Mouse (Mus musculus) C2C12 (cell line): Measurements from ENCODE around the gene Lrp2bp. TPM values are rescaled to one million over a fixed set of nuclear protein-coding genes. Genes with fewer than 3 reads are reported as not detected.
A peak's percentile ranks its signal among the peaks of the same experiment; 100 is the strongest.

ENCODE experiments used
- H3K27me3 ChIP-seq: one replicate; pipeline ENCODE4 v1.6.1; 2011; ENCODE audit not compliant: control insufficient read depth, insufficient read depth, insufficient read length
- H3K36me3 ChIP-seq: one replicate; pipeline ENCODE4 v1.6.1; 2011; ENCODE audit not compliant: control insufficient read depth, insufficient read depth
- H3K4me3 ChIP-seq: one replicate; pipeline ENCODE4 v1.5.1; 2011; ENCODE audit warnings: mild to moderate bottlenecking, control low read depth; ENCODE audit not compliant: poor library complexity, insufficient read depth, severe bottlenecking
- H3K79me2 ChIP-seq: one replicate; pipeline ENCODE4 v1.6.1; 2011; ENCODE audit not compliant: control insufficient read depth, insufficient read depth
- H3K79me3 ChIP-seq: one replicate; pipeline ENCODE4 v1.6.1; 2011; ENCODE audit warnings: low read depth, control low read depth
- H3ac ChIP-seq: one replicate; pipeline ENCODE3; 2011; ENCODE audit warnings: low read depth; ENCODE audit not compliant: control insufficient read depth, insufficient read length
- CEBPB ChIP-seq: IDR thresholded peaks from one replicate; pipeline ENCODE4 v1.6.1; 2011; ENCODE audit warnings: low read depth, mild to moderate bottlenecking, control low read depth, moderate library complexity
- CTCF ChIP-seq: IDR thresholded peaks from one replicate; pipeline ENCODE4 v1.5.1; 2011; ENCODE audit not compliant: control insufficient read depth, insufficient read depth, insufficient read length
- FOSL1 ChIP-seq: IDR thresholded peaks from one replicate; pipeline ENCODE4 v1.8.0; 2011; ENCODE audit warnings: mild to moderate bottlenecking, low read length; ENCODE audit not compliant: poor library complexity, insufficient read depth, severe bottlenecking
- MAX ChIP-seq: IDR thresholded peaks from one replicate; pipeline ENCODE4 v1.6.1; 2011; ENCODE audit warnings: mild to moderate bottlenecking, control low read depth
- MYOD1 ChIP-seq: IDR thresholded peaks from one replicate; pipeline ENCODE4 v1.6.1; 2011; ENCODE audit warnings: low read depth; ENCODE audit not compliant: control insufficient read depth, insufficient read length
- MYOG ChIP-seq: IDR thresholded peaks from one replicate; pipeline ENCODE4 v1.6.1; 2011; ENCODE audit not compliant: control insufficient read depth, insufficient read length; ENCODE audit errors: extremely low read depth
- USF1 ChIP-seq: IDR thresholded peaks from one replicate; pipeline ENCODE4 v1.6.1; 2011; ENCODE audit warnings: low read depth, mild to moderate bottlenecking, control low read depth, moderate library complexity
- polyA plus RNA-seq: library from polyadenylated mRNA; unstranded; fragments of >200 nt; fragmentation: generic; extraction: Trizol; gene quantifications from one replicate; pipeline ENCODE4 v1.2.1, GENCODE M21; 2012; ENCODE audit warnings: missing spikeins

The Lrp2bp gene
- polyA plus RNA-seq, 1 experiment, result 0.04 TPM

DNA sequence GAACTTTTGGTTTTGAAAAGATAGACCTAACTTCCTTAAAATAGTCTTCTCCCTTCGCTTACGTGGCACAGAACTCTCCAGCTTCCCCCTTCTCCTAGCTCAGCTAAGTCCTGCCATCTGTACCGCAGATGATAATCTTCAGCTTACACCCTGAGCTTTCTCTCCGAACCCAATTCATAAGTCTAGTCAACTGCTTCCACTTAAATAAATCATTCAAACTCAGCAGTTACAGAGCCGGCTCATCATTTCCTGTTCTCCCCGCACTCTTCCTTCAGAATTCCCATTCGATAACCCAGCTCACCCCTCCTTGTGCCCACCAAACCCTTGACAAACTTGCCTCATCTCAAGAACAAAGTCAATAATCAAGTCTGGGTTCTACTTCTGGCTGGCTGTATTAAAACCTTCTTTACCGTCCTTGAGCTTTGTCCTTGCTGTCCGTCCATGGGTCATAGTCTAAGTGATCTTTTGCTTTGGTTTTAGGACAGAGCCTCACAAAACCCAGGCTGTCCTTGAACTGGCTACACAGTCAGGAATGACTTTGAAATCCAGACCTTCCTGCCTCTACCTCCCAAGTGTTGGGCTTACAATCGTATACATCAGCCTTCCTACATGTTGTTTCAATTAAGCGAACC lies 23.1 kb upstream of the Lrp2bp start:
- TF ChIP-seq MAX, result no peak
- no peaks in the 10 kb centered on the region for H3K27me3 ChIP-seq
- peaks cover 23% of the 10 kb centered on the region for H3K79me2 ChIP-seq
- peak overlapping the region; percentile 58 for H3K4me3 ChIP-seq
- peak overlapping the region; percentile 67 for H3ac ChIP-seq
- no peaks in the 10 kb centered on the region for H3K79me3 ChIP-seq
- peaks cover 22% of the 10 kb centered on the region for H3K36me3 ChIP-seq

DNA sequence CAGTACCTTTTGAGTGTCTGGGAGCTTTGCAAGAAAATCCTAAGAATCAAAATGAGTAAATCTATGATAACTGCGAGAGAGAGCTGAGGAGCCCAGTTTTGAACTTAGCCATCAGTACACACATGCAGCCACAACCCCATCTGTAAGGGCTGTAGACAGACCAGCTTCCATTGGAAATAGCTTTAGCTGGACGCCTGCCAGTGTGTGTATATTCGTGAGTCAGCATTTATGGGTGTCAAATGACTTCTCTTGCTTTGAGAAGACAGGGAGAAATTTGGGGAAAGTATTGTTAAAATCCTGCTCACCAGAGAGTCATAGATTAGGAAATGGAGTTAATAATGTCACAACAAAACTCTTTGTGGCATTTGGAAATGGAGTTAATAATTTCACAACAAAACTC lies 12.4 kb upstream of the Lrp2bp start:
- Histone ChIP-seq H3K36me3 (peaks cover 42% of the 10 kb centered on the region), H3K27me3 (no peaks in the 10 kb centered on the region), H3ac (no peak overlapping the region), H3K4me3 (no peak overlapping the region), H3K79me2 (no peaks in the 10 kb centered on the region), H3K79me3 (no peaks in the 10 kb centered on the region)
- TF ChIP-seq MAX (no peak), USF1 (no peak), MYOG (no peak), MYOD1 (no peak), FOSL1 (no peak), CTCF (no peak), CEBPB (no peak)

DNA sequence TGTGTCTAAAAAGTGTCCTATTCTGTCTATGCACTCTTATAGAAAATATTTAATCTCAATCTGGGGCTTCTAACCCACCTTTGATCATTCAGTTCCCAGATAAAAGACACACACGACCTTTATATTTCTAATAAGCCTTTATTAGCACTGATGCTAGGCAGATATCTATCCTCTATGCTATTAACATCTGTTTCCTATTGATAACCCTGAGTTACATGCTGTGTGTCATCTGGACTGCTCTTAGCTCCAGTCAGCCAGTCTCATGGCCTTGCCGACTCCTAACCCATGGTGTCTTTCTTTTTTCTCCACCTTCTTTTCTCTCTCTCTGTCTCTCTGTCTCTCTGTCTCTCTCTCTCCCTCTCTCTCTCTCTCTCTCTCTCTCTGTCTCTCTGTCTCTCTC lies 10.9 kb upstream of the Lrp2bp start:
- H3K4me3 ChIP-seq, result no peak overlapping the region
- TF ChIP-seq MAX (no peak), MYOG (no peak), CTCF (no peak), MYOD1 (no peak), CEBPB (no peak), USF1 (no peak), FOSL1 (no peak)
- no peaks in the 10 kb centered on the region for H3K79me2 ChIP-seq
- peaks cover 39% of the 10 kb centered on the region for H3K36me3 ChIP-seq
- H3ac ChIP-seq, result no peak overlapping the region
- no peaks in the 10 kb centered on the region for H3K79me3 ChIP-seq
- H3K27me3 ChIP-seq, result no peaks in the 10 kb centered on the region

GRCm38 (mm10) chr8:45990631-45991310 lies 8.3 kb upstream of the Lrp2bp start:
- TF ChIP-seq CTCF (no peak), MYOG (no peak), MAX (no peak), CEBPB (no peak), USF1 (no peak), FOSL1 (no peak), MYOD1 (no peak)
- H3K4me3 ChIP-seq, result no peak overlapping the region
- no peaks in the 10 kb centered on the region for H3K79me2 ChIP-seq
- peaks cover 45% of the 10 kb centered on the region for H3K36me3 ChIP-seq
- no peak overlapping the region for H3ac ChIP-seq
- H3K79me3 ChIP-seq, result no peaks in the 10 kb centered on the region
- no peaks in the 10 kb centered on the region for H3K27me3 ChIP-seq

DNA sequence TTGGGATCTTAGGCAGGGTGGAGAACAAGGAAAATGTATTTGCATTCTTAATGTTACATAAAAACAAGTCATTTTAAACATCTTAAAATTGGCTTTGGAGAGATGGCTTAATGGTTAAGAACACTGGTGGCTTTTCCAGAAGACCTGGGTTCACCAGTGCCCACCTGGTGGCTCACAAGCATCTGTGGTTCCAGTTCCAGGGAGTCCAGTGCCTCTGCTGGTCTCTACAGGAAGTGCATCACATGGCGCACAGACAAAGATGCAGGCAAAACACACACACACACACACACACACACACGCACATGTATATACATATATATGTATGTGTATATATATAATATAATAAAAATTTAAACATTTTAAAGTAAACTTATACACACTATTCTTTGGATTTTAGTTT lies 5.0 kb upstream of the Lrp2bp start:
- Histone ChIP-seq H3K4me3 (no peak overlapping the region), H3ac (no peak overlapping the region), H3K79me3 (no peaks in the 10 kb centered on the region), H3K36me3 (peaks cover 62% of the 10 kb centered on the region), H3K27me3 (no peaks in the 10 kb centered on the region), H3K79me2 (no peaks in the 10 kb centered on the region)
- TF ChIP-seq MYOD1, result no peak
- TF ChIP-seq FOSL1, result no peak
- no peak for TF ChIP-seq MYOG
- TF ChIP-seq USF1, result no peak
- no peak for TF ChIP-seq CEBPB
- TF ChIP-seq MAX, result no peak
- no peak for TF ChIP-seq CTCF

GRCm38 (mm10) chr8:45995576-45995975 lies 3.5 kb upstream of the Lrp2bp start:
- H3K4me3 ChIP-seq, result no peak overlapping the region
- H3ac ChIP-seq, result no peak overlapping the region
- no peaks in the 10 kb centered on the region for H3K79me3 ChIP-seq
- H3K27me3 ChIP-seq, result no peaks in the 10 kb centered on the region
- H3K79me2 ChIP-seq, result no peaks in the 10 kb centered on the region
- H3K36me3 ChIP-seq, result peaks cover 56% of the 10 kb centered on the region
- no peak for TF ChIP-seq CTCF
- TF ChIP-seq USF1, result no peak
- no peak for TF ChIP-seq MAX
- TF ChIP-seq MYOG, result no peak
- no peak for TF ChIP-seq FOSL1
- TF ChIP-seq MYOD1, result no peak
- TF ChIP-seq CEBPB, result no peak
